Mouse (Mus musculus) splenic B cell, adult 2 months (primary cell): ENCODE data around the gene Gm43720.

ENCODE experiments used
- DNase-seq: peaks from one replicate; pipeline ENCODE4 v3.0.0-alpha.2; 2011; ENCODE audit warnings: low read depth, low spot score
- H3K27me3 ChIP-seq: 2 replicates; pipeline ENCODE4 v1.6.1; 2012; ENCODE audit warnings: mild to moderate bottlenecking, low read length, moderate library complexity, mixed read lengths; ENCODE audit not compliant: control insufficient read depth, poor library complexity, insufficient read depth, severe bottlenecking
- H3K36me3 ChIP-seq: 2 replicates; pipeline ENCODE4 v1.6.1; 2012; ENCODE audit warnings: mild to moderate bottlenecking, low read length, moderate library complexity, mixed read lengths; ENCODE audit not compliant: control insufficient read depth, poor library complexity, insufficient read depth, severe bottlenecking

Gm43720 gene

GRCm38 (mm10) chr5:138268980-138269379 lies 10.8 kb downstream of the Gm43720 start:
- no peak for DNase-seq
- no peaks in the 10 kb centered on the region for H3K36me3 ChIP-seq
- H3K27me3 ChIP-seq: no peaks in the 10 kb centered on the region

GRCm38 (mm10) chr5:138267114-138267513 lies 12.6 kb downstream of the Gm43720 start:
- DNase-seq: no peak
- Histone ChIP-seq H3K36me3 (no peaks in the 10 kb centered on the region), H3K27me3 (no peaks in the 10 kb centered on the region)

GRCm38 (mm10) chr5:138265712-138266111 lies 14.0 kb downstream of the Gm43720 start:
- Histone ChIP-seq H3K27me3 (no peaks in the 10 kb centered on the region), H3K36me3 (peaks cover 6% of the 10 kb centered on the region)
- DNase-seq: no peak

- no peaks in the 10 kb centered on the region for H3K27me3 ChIP-seq
- no peak for DNase-seq
- peaks cover 6% of the 10 kb centered on the region for H3K36me3 ChIP-seq
Observed at GRCm38 (mm10) chr5:138264207-138264578, 15.6 kb downstream of the Gm43720 start.

- no peaks in the 10 kb centered on the region for H3K27me3 ChIP-seq
- peaks cover 10% of the 10 kb centered on the region for H3K36me3 ChIP-seq
- peak; percentile 94 for DNase-seq
Observed at GRCm38 (mm10) chr5:138263260-138264206, 16.2 kb downstream of the Gm43720 start, which contains the start of gene BC037034. Gene BC037034 (minus strand): TSS chr5:138264033.

- Histone ChIP-seq H3K27me3 (no peaks in the 10 kb centered on the region), H3K36me3 (peaks cover 11% of the 10 kb centered on the region)
- DNase-seq: no peak
Observed at GRCm38 (mm10) chr5:138262582-138263240, 17.0 kb downstream of the Gm43720 start.

- H3K27me3 ChIP-seq: no peaks in the 10 kb centered on the region
- DNase-seq: no peak
- peaks cover 11% of the 10 kb centered on the region for H3K36me3 ChIP-seq
Observed at GRCm38 (mm10) chr5:138262001-138262400, 17.8 kb downstream of the Gm43720 start.

- Histone ChIP-seq H3K36me3 (peaks cover 11% of the 10 kb centered on the region), H3K27me3 (no peaks in the 10 kb centered on the region)
- no peak for DNase-seq
Observed at GRCm38 (mm10) chr5:138260834-138261233, 18.9 kb downstream of the Gm43720 start.

- Histone ChIP-seq H3K27me3 (no peaks in the 10 kb centered on the region), H3K36me3 (peaks cover 11% of the 10 kb centered on the region)
- no peak for DNase-seq
Observed at GRCm38 (mm10) chr5:138260051-138260450, 19.7 kb downstream of the Gm43720 start.

GRCm38 (mm10) chr5:138258993-138259392 lies 20.8 kb downstream of the Gm43720 start:
- no peaks in the 10 kb centered on the region for H3K27me3 ChIP-seq
- H3K36me3 ChIP-seq: peaks cover 11% of the 10 kb centered on the region
- no peak for DNase-seq

- Histone ChIP-seq H3K36me3 (peaks cover 11% of the 10 kb centered on the region), H3K27me3 (no peaks in the 10 kb centered on the region)
- no peak for DNase-seq
Observed at GRCm38 (mm10) chr5:138258542-138258941, 21.2 kb downstream of the Gm43720 start.

GRCm38 (mm10) chr5:138258078-138258477 lies 21.7 kb downstream of the Gm43720 start:
- Histone ChIP-seq H3K27me3 (no peaks in the 10 kb centered on the region), H3K36me3 (peaks cover 11% of the 10 kb centered on the region)
- DNase-seq: no peak

- Histone ChIP-seq H3K36me3 (peaks cover 11% of the 10 kb centered on the region), H3K27me3 (no peaks in the 10 kb centered on the region)
- no peak for DNase-seq
Observed at GRCm38 (mm10) chr5:138257585-138257978, 22.2 kb downstream of the Gm43720 start.

GRCm38 (mm10) chr5:138256966-138257584 lies 22.7 kb downstream of the Gm43720 start:
- peak; percentile 59 for DNase-seq
- Histone ChIP-seq H3K27me3 (no peaks in the 10 kb centered on the region), H3K36me3 (peaks cover 11% of the 10 kb centered on the region)

GRCm38 (mm10) chr5:138256094-138256467 lies 23.7 kb downstream of the Gm43720 start:
- DNase-seq: no peak
- H3K27me3 ChIP-seq: no peaks in the 10 kb centered on the region
- H3K36me3 ChIP-seq: peaks cover 7% of the 10 kb centered on the region
